Mouse (Mus musculus) ES-CJ7 (cell line): Measurements from ENCODE around the gene Cmip.
A peak's percentile ranks its signal among the peaks of the same experiment; 100 is the strongest.
"Not testable (repeated sequence)": the region's sequence is repeated elsewhere in the genome, so short reads cannot be mapped to it uniquely, and the experiment has no call there.

Experiments used
- DNase-seq: peaks from one replicate; pipeline ENCODE4 v3.0.0; 2011; ENCODE audit warnings: low read depth, low spot score

The Cmip gene

GRCm38 (mm10) chr8:117417830-117418229, 161.0 kb downstream of the Cmip start:
- DNase-seq = no peak

GRCm38 (mm10) chr8:117420841-117421534, 164.1 kb downstream of the Cmip start:
- DNase-seq = no peak

- DNase-seq = no peak
These were observed 165.0 kb downstream of the Cmip start for GRCm38 (mm10) chr8:117421838-117422237.

- no peak for DNase-seq
These were observed 165.5 kb downstream of the Cmip start for GRCm38 (mm10) chr8:117422343-117422742.

GRCm38 (mm10) chr8:117423029-117423428, 166.2 kb downstream of the Cmip start:
- DNase-seq = no peak

- not testable (repeated sequence) for DNase-seq
These were observed 171.0 kb downstream of the Cmip start for GRCm38 (mm10) chr8:117427816-117428215.

GRCm38 (mm10) chr8:117428524-117429162, 171.8 kb downstream of the Cmip start:
- no peak for DNase-seq

GRCm38 (mm10) chr8:117430624-117431023, 173.8 kb downstream of the Cmip start:
- no peak for DNase-seq

GRCm38 (mm10) chr8:117431554-117431953, 174.7 kb downstream of the Cmip start:
- no peak for DNase-seq

- no peak for DNase-seq
These were observed 175.2 kb downstream of the Cmip start for GRCm38 (mm10) chr8:117432111-117432510.

GRCm38 (mm10) chr8:117433968-117434367, 177.1 kb downstream of the Cmip start:
- DNase-seq = no peak

- peak; percentile 74 for DNase-seq
These were observed 179.9 kb downstream of the Cmip start for GRCm38 (mm10) chr8:117436786-117437185.

GRCm38 (mm10) chr8:117437616-117438015, 180.8 kb downstream of the Cmip start:
- no peak for DNase-seq

GRCm38 (mm10) chr8:117440317-117440716, 183.5 kb downstream of the Cmip start:
- no peak for DNase-seq

- DNase-seq = no peak
These were observed 183.9 kb downstream of the Cmip start for GRCm38 (mm10) chr8:117440759-117441158.

- DNase-seq = no peak
These were observed 188.6 kb downstream of the Cmip start for GRCm38 (mm10) chr8:117445507-117445906.

- no peak for DNase-seq
These were observed 189.6 kb downstream of the Cmip start for GRCm38 (mm10) chr8:117446344-117446997.

- no peak for DNase-seq
These were observed 194.2 kb downstream of the Cmip start for GRCm38 (mm10) chr8:117451072-117451471.

- DNase-seq = no peak
These were observed 197.1 kb downstream of the Cmip start for GRCm38 (mm10) chr8:117453974-117454373.

- no peak for DNase-seq
These were observed 197.8 kb downstream of the Cmip start for GRCm38 (mm10) chr8:117454516-117455116.

GRCm38 (mm10) chr8:117455701-117456100, 198.8 kb downstream of the Cmip start:
- DNase-seq = no peak

- DNase-seq = no peak
These were observed 201.6 kb downstream of the Cmip start for GRCm38 (mm10) chr8:117458440-117458839.
